Mouse (Mus musculus): ENCODE results near the gene Spats1.
A peak's percentile ranks its signal among the peaks of the same experiment; 100 is the strongest.

DNA sequence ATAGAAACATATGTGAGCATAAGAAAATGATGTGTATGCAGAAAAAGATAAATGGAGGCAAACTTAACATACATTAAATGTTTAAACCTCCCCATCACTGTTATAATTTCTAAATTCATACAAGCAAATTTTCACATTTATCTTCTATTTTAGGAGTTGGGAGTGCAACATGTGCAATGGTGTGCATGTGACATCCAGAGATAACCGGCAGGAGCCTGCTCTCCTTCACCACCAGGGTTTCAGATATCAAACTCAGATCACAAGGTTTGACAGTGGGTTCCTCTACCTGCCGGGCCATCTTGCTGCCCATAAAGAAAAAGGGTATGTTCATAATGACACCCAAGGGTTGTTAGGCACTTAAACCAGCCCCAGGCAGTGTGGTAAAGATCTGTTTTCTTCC lies 57.8 kb downstream of the Spats1 start:
- TF ChIP-seq CTCF (IDR thresholded peaks at IDR 0.05; ENCODE audit: low read depth): peak; percentile 25
- TF ChIP-seq EP300 (IDR thresholded peaks at IDR 0.05; ENCODE audit: low read depth): no peak
